Mouse (Mus musculus) right cerebral cortex, postnatal 4 days (tissue): ENCODE measurements around the gene Dchs2.

Experiments
- DNase-seq: peaks from one replicate; pipeline ENCODE4 v3.0.0-alpha.2; 2022

Dchs2 gene

DNA sequence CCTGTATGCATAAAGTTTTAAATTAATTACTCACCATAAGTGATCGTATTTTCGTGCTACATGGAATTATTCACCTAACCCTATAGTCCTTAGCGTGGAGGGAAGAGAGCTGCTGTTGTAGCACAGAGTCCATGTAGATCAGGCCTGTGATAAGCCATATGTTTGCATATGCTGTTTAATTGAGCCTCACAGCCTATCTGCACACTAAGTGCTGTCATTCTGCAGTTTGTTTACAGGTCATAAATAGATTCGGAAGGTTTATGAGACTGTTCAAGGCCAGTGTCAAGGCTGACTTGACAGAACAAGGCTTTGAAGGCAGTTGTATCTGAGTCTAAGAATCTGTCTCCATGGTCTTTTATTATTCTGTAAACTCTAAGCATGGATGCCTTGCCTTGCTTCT, 138.3 kb downstream of the Dchs2 start:
- no peak for DNase-seq

GRCm38 (mm10) chr3:83270228-83270627, 142.5 kb downstream of the Dchs2 start:
- DNase-seq, result no peak

DNA sequence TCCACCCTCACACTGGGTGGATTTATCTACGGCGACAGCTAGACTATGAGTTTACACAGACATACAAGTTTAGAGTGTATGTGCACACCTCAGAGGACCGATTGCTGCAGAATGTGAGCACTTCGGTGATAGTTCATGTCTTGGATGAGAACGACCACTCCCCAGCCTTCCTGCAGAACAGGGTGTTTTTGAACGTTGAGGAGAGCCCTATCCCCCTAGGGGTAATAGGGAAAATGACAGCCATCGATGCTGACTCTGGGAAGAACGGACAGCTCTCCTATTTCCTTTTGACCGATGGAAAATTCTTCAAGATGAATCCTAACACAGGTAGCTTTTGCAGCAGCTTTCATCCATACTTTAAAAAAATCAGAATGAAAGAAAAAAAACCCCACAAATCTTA, 143.2 kb downstream of the Dchs2 start:
- no peak for DNase-seq

- DNase-seq, result peak; percentile 66
Measured at GRCm38 (mm10) chr3:83273555-83274244, 146.0 kb downstream of the Dchs2 start.

GRCm38 (mm10) chr3:83275703-83276102, 148.0 kb downstream of the Dchs2 start:
- no peak for DNase-seq

GRCm38 (mm10) chr3:83283882-83284281, 156.1 kb downstream of the Dchs2 start:
- DNase-seq, result no peak

GRCm38 (mm10) chr3:83286975-83287405, 159.2 kb downstream of the Dchs2 start:
- peak; percentile 34 for DNase-seq

DNA sequence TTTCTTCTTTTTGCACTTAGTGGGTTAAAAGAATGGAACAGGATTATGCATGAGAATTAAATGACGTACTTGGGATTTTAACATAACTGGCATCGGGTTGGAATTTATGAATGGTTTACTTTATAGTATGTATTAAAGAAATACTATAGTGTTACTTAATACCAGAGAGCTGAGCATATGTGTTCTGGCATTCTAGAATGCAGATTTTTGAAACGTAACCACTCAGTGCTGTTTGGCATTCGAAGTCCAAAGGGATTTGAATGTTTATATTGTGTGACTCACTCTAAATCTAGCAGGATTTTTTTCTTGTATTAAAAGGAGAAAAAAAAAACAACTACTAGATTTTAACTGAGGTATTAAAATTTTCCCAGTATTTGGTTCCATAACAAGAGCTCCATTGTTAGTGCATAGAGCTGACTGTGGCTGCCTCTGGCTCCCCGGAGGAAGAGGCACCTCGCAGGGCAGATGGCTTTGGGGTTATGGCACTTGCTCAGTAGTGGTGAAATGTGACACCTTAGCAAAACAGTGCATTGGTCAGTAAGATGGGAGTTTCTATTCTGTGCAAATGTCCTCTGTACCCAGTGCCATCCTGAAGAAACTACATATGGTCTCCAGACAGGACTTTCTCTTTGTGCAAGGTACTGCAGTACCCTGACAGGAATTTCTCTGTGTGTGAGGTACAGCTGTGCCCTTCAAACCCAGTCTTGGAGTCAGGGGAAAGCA, 160.5 kb downstream of the Dchs2 start:
- DNase-seq, result no peak

DNA sequence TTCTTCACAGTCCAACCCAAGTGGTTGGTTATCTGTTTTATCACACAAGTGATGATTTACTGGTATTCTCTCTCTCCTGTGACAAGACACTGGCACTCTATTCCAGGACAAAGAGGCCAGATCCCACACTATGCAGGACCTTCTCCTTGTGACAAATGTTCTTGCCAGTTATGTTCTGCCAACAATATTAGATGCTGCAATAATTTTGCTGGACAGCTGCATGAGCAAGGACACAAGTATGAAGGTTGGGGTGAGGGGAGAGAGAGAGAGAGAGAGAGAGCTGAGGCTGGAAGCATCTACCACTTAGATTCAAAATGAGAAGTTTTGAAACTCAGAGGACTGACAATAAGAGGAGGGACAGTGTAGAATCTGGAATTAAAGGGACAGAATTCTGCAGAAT, 162.7 kb downstream of the Dchs2 start:
- no peak for DNase-seq

DNA sequence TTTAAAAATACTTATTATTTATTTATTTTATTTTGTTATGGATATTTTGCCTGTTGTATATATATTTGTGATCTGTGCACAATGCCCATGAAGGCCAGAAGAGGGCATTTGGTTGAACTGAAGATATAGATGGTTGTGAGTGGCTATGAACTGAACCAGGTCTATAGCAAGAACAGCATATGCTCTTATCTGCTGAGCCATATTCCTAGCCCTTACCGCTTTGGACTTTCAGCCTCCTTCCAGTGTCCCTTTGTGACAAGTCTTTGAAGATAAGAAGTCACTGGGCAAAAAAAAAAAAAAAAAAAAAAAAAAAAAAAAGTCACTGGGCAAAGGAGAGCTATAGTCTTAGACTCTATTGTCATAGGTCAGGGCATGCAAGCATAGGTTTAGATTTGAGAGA, 163.2 kb downstream of the Dchs2 start:
- no peak for DNase-seq

GRCm38 (mm10) chr3:83299783-83300382, 172.1 kb downstream of the Dchs2 start:
- DNase-seq, result no peak

- peak; percentile 22 for DNase-seq
Measured at GRCm38 (mm10) chr3:83303876-83304275, 176.1 kb downstream of the Dchs2 start.

DNA sequence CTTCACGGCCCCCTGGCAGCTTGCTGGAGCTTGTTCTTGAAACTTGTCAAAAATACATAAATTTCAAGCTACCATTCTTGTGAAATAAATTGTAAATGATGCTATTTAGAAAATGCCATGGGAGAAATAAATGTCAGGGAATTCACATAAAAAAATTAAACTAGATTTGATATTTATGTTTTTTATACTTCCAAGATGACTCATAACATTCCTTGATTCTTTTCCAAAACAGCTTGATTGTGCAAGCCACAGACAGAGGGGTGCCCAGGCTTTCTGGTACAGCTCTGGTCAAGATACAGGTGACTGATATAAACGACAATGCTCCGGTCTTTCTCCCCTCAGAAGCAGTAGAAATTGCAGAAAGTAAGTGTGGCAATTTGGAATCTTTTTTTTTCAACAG, 218.2 kb downstream of the Dchs2 start:
- DNase-seq, result no peak

GRCm38 (mm10) chr3:83368500-83369068, 240.8 kb downstream of the Dchs2 start:
- DNase-seq, result no peak

- no peak for DNase-seq
Measured at GRCm38 (mm10) chr3:83369871-83370270, 242.1 kb downstream of the Dchs2 start.

DNA sequence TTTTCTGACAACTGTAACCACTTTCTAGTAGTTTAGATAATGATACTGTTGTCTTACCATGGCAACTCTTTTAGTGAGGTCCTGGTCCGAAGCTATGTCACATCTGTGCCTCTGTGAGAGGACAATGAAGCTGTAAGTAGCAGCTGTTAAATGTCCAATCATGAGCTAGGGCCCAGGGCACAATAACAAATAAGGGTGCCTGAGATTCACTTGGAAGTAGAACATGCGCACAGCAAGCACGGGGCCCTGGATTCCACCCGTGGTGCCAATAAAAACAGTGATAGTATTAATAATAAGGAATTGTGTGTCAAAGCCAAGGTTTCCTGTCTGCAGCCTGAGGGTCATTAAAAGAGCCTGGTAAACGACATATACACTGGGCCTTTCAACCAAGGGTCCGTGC, 246.6 kb downstream of the Dchs2 start:
- DNase-seq, result no peak

DNA sequence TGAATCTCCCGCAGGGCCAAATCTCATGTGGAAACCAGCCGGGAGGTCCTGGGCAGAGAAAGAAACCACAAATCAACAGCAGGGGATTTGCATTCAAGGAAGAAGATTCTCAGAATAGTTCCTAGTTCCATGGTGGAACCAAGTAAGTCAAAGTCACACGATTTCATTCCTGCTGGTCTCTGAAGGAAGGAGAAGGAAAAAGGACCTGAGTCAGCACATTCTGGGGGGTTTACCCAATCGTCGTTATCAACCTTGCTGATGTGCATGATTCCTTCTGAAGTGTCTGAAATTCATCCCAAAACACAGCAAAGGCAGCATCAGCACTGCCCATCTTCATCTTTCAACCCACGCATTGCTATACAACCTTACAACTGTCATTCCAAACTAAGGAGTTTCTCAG, 249.1 kb downstream of the Dchs2 start:
- DNase-seq, result no peak
